17 mouse cellular contexts compared by ENCODE assay signal in the genomic region with DNA sequence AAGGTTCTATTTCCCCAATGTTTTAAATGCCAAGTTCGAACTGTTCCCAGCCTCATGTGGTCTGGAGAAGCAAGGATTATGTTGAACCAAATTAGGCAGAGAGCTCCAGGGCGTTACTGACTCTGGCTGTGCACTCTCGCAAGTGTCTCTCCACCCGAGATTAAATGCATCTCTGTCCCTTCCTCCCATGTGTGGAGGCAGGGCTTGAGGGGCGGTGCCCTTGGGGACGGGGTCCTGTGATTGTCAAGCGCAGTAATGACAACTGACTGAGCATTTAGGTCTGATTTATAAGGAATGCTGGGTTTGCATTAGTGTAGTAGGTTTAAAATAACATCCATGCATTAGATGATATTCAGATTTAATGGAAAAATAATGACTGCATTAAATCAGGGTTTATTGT.
"Had no signal": no experiment of that assay in that cellular context is flagged by ENCODE, and none has a peak within 500 bp of the region (broad histone marks: within the 10 kb centered on the region; RNA-seq: fewer than 3 reads in every experiment).

No protein-coding gene starts in this region.

- H3K36me3 ChIP-seq: limb, embryonic 12.5 days; liver, embryonic 13.5 days; lung, embryonic 15.5 days; midbrain, embryonic 15.5 days; stomach, embryonic 15.5 days had no signal

- H3K4me1 ChIP-seq: liver, embryonic 13.5 days; lung, embryonic 15.5 days; megakaryocyte, embryonic 14.5 days; stomach, embryonic 15.5 days had no signal

- DNase-seq: kidney, adult 8-10 months; kidney, postnatal 25 days; layer of hippocampus, adult 9-11 months; layer of hippocampus, postnatal 36 days; liver; liver, embryonic 13.5 days; liver, postnatal 0 days; lung, postnatal 14 days; right cerebral cortex, postnatal 14 days; thymus, postnatal 4 days had no signal

- H3K4me2 ChIP-seq: limb, embryonic 12.5 days; liver, embryonic 13.5 days; lung, embryonic 15.5 days; midbrain, embryonic 11.5 days; midbrain, embryonic 15.5 days; stomach, embryonic 15.5 days had no signal

- ATAC-seq: liver, postnatal 0 days; midbrain, embryonic 15.5 days had no signal

- H3K27ac ChIP-seq: limb, embryonic 12.5 days; liver, embryonic 13.5 days; lung, embryonic 15.5 days; macrophage; midbrain, embryonic 15.5 days; stomach, embryonic 15.5 days had no signal

- H3K9me3 ChIP-seq: liver, embryonic 13.5 days; lung, embryonic 15.5 days; midbrain, embryonic 15.5 days; stomach, embryonic 15.5 days had no signal

- H3K27me3 ChIP-seq: liver, embryonic 13.5 days; lung, embryonic 15.5 days; megakaryocyte, embryonic 14.5 days; midbrain, embryonic 15.5 days; stomach, embryonic 15.5 days had no signal

- H3K9ac ChIP-seq: limb, embryonic 12.5 days; liver, embryonic 13.5 days; liver, postnatal 0 days; lung, embryonic 15.5 days; midbrain, embryonic 15.5 days; stomach, embryonic 15.5 days had no signal

- H3K4me3 ChIP-seq: limb, embryonic 12.5 days; liver, embryonic 13.5 days; lung, embryonic 15.5 days; megakaryocyte, embryonic 14.5 days; midbrain, embryonic 15.5 days; stomach, embryonic 15.5 days had no signal
